Mouse (Mus musculus) MEL (cell line): ENCODE data around the gene Zscan21.

ENCODE experiments used
- CTCF ChIP-seq, 3 experiments: IDR thresholded peaks in 2 of 3; conservative IDR thresholded peaks in 1 of 3; 2 replicates each; pipeline ENCODE4 v1.5.1; 2011 to 2012; ENCODE audit warnings: low read length in 3 of 3, low read depth in 2 of 3, mild to moderate bottlenecking in 2 of 3, improper control_type of control experiment in 1 of 3, inconsistent platforms in 1 of 3, mixed read lengths in 1 of 3, moderate library complexity in 1 of 3; ENCODE audit not compliant: control insufficient read depth in 1 of 3, insufficient read depth in 1 of 3, poor library complexity in 1 of 3, severe bottlenecking in 1 of 3
- GABPA ChIP-seq: IDR thresholded peaks from 2 replicates; pipeline ENCODE4 v1.6.1; 2012; ENCODE audit warnings: low read depth, mild to moderate bottlenecking, inconsistent platforms, low read length, improper control_type of control experiment, moderate library complexity
- GATA1 ChIP-seq: IDR thresholded peaks from 2 replicates; pipeline ENCODE4 v1.6.1; 2011; ENCODE audit warnings: low read depth, low read length, improper control_type of control experiment
- MXI1 ChIP-seq: IDR thresholded peaks from 2 replicates; pipeline ENCODE4 v1.6.1; 2011; ENCODE audit warnings: mild to moderate bottlenecking, low read depth, low read length, improper control_type of control experiment
- POLR2A ChIP-seq, 2 experiments: IDR thresholded peaks; 2 replicates each; pipeline ENCODE4 v1.6.1; 2011 to 2012; ENCODE audit warnings: low read length in 2 of 2, mild to moderate bottlenecking in 2 of 2, control low read depth in 1 of 2, improper control_type of control experiment in 1 of 2, low read depth in 1 of 2, moderate library complexity in 1 of 2; ENCODE audit not compliant: control insufficient read depth in 1 of 2, insufficient read depth in 1 of 2, poor library complexity in 1 of 2

DNA sequence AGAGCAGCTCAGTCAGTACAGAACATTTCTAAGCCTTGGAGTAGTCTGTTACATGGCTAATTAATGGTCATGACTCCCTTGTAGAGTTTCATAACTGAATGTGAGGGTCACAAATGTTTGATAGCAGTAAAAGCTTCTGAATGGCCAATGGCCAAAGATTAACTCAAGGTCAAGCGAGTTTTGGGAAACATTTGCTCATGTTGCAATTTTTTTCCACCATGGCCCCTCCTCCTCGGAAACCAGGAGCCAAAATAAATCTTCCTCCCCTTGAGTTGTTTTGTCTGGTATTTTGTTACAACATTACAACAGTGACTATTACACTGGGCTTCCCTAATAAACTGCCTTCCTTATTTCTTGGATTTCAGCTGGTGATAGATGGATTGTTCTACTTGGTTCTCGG lies 41.0 kb upstream of the Zscan21 start:
- no peak for TF ChIP-seq MXI1
- TF ChIP-seq GABPA = no peak
- no peak for TF ChIP-seq GATA1
- TF ChIP-seq POLR2A (IDR thresholded peaks at IDR 0.05; ENCODE audit: control insufficient read depth in 1 of 2, insufficient read depth in 1 of 2, low read depth in 1 of 2, low read length in 2 of 2, poor library complexity in 1 of 2) = no peak
- TF ChIP-seq CTCF (IDR thresholded peaks at IDR 0.05 in 2 of 3, conservative IDR thresholded peaks at IDR 0.05 in 1 of 3; ENCODE audit: control insufficient read depth in 1 of 3, insufficient read depth in 1 of 3, low read depth in 2 of 3, low read length in 3 of 3, poor library complexity in 1 of 3, severe bottlenecking in 1 of 3) = no peak
